Mouse (Mus musculus): ENCODE data around the gene Ppp2r2d. TPM values are rescaled to one million over a fixed set of nuclear protein-coding genes. Genes with fewer than 3 reads are reported as not detected.

Ppp2r2d gene
- 59.7 TPM for total RNA-seq (2023)

GRCm38 (mm10) chr7:138845544-138846391, at the start of gene Ppp2r2d, which contains the start of gene Mapk1ip1:
Gene Ppp2r2d (plus strand): TSS chr7:138846079.
Gene Mapk1ip1 (minus strand): TSS chr7:138846273.

GRCm38 (mm10) chr7:138909277-138910192, 63.7 kb downstream of the Ppp2r2d start, which contains the start of gene Bnip3:
Gene Bnip3 (minus strand): TSS chr7:138909519.

Other genes starting within 250 kb of the Ppp2r2d start
- gene Mapk1ip1, start 194 bp downstream of the Ppp2r2d start, total RNA-seq (2023), result 50.2 TPM
- 6.9 TPM for gene Bnip3, start 63.4 kb downstream of the Ppp2r2d start, total RNA-seq (2023)
- not detected for gene Jakmip3, start 94.7 kb downstream of the Ppp2r2d start, total RNA-seq (2023)
- gene Dpysl4, start 239.9 kb downstream of the Ppp2r2d start, total RNA-seq (2023), result not detected

Measured in CD4-positive naive resting alpha-beta T cell, adult 57 days (primary cell).